Mouse (Mus musculus): ENCODE data around the gene Zfp953. TPM values are rescaled to one million over a fixed set of nuclear protein-coding genes. Genes with fewer than 3 reads are reported as not detected.
"Not testable (repeated sequence)": the region's sequence is repeated elsewhere in the genome, so short reads cannot be mapped to it uniquely, and the experiment has no call there.

Gene Zfp953
- 1 to 10 TPM; 2.2 to 2.8 TPM for total RNA-seq (2021)
- long read RNA-seq, experiment 1 = 0 reads
- long read RNA-seq, experiment 2 = 0 reads

DNA sequence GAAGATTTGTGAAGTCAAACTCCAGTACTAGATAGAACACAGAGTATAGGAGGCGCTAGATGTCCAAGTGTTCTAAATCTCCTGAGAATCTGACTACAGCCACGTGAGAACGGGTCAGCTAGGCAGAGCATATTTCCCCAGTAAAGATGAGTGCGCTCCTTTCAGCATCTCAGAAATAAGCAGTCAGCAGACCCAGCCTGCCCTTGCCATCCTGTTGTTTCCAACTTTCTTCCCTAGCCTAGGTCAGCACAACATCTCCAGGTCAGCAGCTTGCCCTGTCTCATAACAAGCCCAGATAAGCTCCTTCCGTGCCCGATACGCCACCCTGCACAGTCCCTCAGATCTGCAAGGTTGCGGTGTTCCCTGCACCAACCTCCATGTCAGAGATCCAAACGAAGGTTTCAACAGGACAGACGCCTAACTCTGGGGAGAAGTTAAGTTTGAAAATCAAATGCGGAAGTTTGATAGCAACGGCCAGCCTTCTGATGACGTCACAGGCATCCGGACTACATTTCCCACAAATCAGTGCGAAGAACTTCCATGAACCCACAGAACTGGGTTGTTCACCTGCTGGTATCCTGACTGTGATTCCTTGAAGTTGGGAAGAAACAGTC is at the start of gene Zfp953, which contains the start of gene Gm28044:
Gene Zfp953, minus strand, starts transcription at position 475 of the 614 bp plus-strand sequence.
Gene Gm28044, minus strand, starts transcription at position 406 of the 614 bp plus-strand sequence.
- DNase-seq = peak; percentile 90 to 92

DNA sequence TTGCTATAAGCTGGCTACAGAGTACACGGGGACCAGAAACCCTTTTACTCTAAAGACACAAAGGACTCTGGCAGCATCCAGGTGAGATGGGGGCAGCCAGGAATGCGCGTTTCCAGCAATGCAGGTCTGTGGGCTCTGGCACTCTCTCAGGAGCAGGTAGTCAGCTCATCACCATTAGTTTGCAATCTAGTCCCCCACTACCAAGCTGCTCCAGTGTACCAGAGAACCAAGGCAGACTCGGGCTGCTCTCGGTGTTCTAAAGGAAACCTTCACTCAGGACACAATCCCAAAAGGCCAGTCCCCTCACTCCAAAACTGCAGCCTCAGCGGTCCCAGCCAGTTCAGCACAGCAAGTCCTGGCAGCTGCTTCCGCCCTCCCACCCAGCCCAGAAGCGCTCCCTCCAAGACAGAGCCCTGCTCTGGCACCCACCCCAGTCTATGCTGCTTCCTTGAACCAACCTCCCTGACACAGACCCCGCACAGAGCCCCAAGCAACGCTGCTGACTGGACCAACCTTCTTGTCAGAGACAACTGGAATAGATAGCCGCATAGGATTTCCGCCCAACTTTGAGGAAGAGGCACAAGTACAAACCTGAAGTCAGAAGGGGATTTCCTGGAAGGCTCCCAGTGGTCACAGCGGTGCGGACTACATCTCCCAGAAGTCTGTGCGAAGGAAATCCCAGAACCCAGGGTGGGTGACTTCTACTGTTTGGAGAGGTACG is 38.9 kb upstream of the Zfp953 start, which contains the start of gene Zfp429:
Gene Zfp429, minus strand, starts transcription at position 637 of the 721 bp plus-strand sequence.
- peak; percentile 73 to 81 for DNase-seq

DNA sequence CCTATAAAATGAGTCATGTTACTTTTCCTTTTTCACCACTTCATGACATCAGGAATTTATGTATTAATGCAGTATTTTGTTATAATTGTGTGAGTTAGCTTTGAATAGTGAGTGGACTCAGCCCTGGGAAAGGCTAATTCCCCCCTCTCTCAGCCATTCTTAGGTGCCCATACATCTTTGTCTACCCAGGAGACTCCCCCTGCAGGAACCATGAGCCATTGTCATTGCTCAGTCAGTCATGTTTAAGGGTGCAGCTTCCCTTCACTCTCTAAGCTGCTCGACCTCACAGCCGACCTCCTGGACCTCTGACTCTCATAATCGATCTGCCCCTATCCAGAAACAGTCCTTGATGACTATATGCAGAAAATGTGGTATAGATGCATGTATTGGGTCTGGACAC is 15.8 kb upstream of the Zfp953 start:
- DNase-seq = not testable (repeated sequence)

GRCm38 (mm10) chr13:67375050-67375911 is 14.9 kb upstream of the Zfp953 start, which contains the start of the genes Gm28041 and Zfp456:
Gene Gm28041, minus strand, starts transcription at chr13:67375733.
Gene Zfp456, minus strand, starts transcription at chr13:67375810.
- DNase-seq = peak; percentile 76 to 83

DNA sequence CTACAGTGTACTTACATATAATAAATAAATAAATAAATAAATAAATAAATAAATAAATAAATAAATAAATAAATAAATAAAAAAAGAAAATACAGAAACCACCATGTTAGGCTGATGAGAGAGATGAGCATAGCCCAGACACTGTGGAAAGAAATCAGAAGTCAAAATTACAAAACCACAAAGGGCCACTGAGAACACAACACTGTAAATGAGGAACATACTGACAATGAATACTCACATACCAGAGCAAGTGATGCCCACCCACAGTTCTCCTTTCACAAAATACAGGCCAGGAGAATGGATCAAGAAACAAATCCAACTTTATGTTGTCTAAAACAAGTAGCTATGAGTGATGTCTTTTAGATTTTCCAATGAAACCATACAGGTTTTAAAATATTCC is 8.6 kb downstream of the Zfp953 start:
- DNase-seq = no peak

GRCm38 (mm10) chr13:67343422-67343821 is 17.0 kb downstream of the Zfp953 start:
- DNase-seq = no peak

GRCm38 (mm10) chr13:67332877-67333276 is 27.5 kb downstream of the Zfp953 start:
- no peak for DNase-seq

DNA sequence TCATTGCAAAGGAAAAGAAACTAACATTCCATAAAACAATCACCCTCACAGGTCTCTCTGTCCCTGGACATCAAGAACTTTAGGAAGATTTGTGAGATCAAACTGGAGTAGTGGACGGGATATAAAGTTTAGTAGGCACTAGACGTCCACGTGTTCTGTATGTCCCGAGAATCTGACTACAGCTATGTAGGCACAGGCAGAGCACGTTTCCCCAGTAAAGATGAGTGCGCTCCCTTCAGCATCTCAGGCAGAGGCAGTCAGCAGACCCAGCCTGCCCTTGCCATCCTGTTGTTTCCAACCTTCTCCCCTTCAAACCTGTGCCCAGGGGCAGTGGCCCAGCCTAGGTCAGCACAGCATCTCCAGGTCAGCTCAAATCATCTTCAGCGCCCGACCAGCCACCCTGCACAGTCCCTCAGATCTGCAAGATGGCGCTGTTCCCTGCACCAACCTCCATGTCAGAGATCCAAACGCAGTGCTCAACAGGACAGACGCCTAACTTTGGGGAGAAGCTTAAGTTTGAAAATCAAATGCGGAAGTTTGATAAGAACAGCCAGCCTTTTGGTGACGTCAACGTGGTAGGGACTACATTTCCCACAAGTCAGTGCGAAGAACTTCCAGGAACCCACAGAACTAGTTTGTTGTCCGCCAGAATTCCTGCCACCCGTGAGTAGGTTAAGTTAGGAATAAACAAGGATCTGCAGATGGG is 28.2 kb downstream of the Zfp953 start, which contains the start of gene Zfp595:
Gene Zfp595, minus strand, starts transcription at position 552 of the 706 bp plus-strand sequence.
- DNase-seq = peak; percentile 86 to 88

GRCm38 (mm10) chr13:67306718-67307117 is 53.7 kb downstream of the Zfp953 start:
- no peak for DNase-seq

GRCm38 (mm10) chr13:67305822-67306672 is 54.4 kb downstream of the Zfp953 start, which contains the start of gene Zfp457:
Gene Zfp457, minus strand, starts transcription at chr13:67306485.
- DNase-seq = peak; percentile 85 to 86

Other genes starting within 250 kb of the Zfp953 start
- gene Rslcan18, start 244.3 kb downstream of the Zfp953 start, total RNA-seq (2021) = 1 to 10 TPM in 1 of 2 experiments, under 1 TPM in 1; 0.82 to 1.0 TPM
- 1 to 10 TPM; 3.8 to 4.3 TPM for gene Zfp759, start 238.9 kb downstream of the Zfp953 start, total RNA-seq (2021)
- gene Rsl1, start 187.4 kb downstream of the Zfp953 start, total RNA-seq (2021) = 1 to 10 TPM; 5.2 to 6.0 TPM
- 1 to 10 TPM; 1.4 to 2.9 TPM for gene Zfp455, start 166.1 kb downstream of the Zfp953 start, total RNA-seq (2021)
- gene Zfp458, start 82.1 kb downstream of the Zfp953 start, total RNA-seq (2021) = 1 to 10 TPM; 2.9 to 3.9 TPM
- 1 to 10 TPM; 2.4 to 3.7 TPM for gene Zfp457, start 54.1 kb downstream of the Zfp953 start, total RNA-seq (2021)
- 1 to 10 TPM; 4.1 to 4.6 TPM for gene Zfp595, start 28.0 kb downstream of the Zfp953 start, total RNA-seq (2021)
- gene Gm28044, start 69 bp downstream of the Zfp953 start, total RNA-seq (2021) = 1 to 10 TPM; 1.3 to 2.5 TPM
- gene Gm28041, start 15.1 kb upstream of the Zfp953 start, total RNA-seq (2021) = 1 to 10 TPM; 2.4 to 3.0 TPM
- gene Zfp456, start 15.2 kb upstream of the Zfp953 start, total RNA-seq (2021) = 1 to 10 TPM; 1.3 to 1.7 TPM
- gene Zfp429, start 39.2 kb upstream of the Zfp953 start, total RNA-seq (2021) = 1 to 10 TPM; 4.5 to 4.8 TPM
- 1 to 10 TPM in 1 of 2 experiments, under 1 TPM in 1; 0.79 to 1.7 TPM for gene Zfp459, start 60.8 kb upstream of the Zfp953 start, total RNA-seq (2021)
- 10 to 100 TPM; 18.1 to 19.9 TPM for gene Zfp874a, start 91.0 kb upstream of the Zfp953 start, total RNA-seq (2021)
- 10 to 100 TPM; 17.1 to 20.0 TPM for gene Zfp874b, start 123.7 kb upstream of the Zfp953 start, total RNA-seq (2021)
- gene Zfp58, start 139.9 kb upstream of the Zfp953 start, total RNA-seq (2021) = 10 to 100 TPM in 1 of 2 experiments, 1 to 10 TPM in 1; 7.9 to 10.5 TPM
- gene Gm26965, start 165.5 kb upstream of the Zfp953 start, total RNA-seq (2021) = not detected
- gene Zfp87, start 165.6 kb upstream of the Zfp953 start, total RNA-seq (2021) = 10 to 100 TPM; 22.0 to 23.3 TPM
- gene Zfp748, start 193.2 kb upstream of the Zfp953 start, total RNA-seq (2021) = 10 to 100 TPM in 1 of 2 experiments, 1 to 10 TPM in 1; 8.3 to 10.2 TPM
- gene Zfp729b, start 249.1 kb upstream of the Zfp953 start, total RNA-seq (2021) = 1 to 10 TPM; 7.5 to 7.7 TPM